Mouse (Mus musculus): ENCODE results near the gene Prnp.

Prnp gene

GRCm38 (mm10) chr2:131950598-131951095, 40.9 kb downstream of the Prnp start, which contains the start of gene Prnd:
Gene Prnd, plus strand, starts transcription at chr2:131950861.
- no peak for DNase-seq

GRCm38 (mm10) chr2:131952456-131952855, 42.7 kb downstream of the Prnp start:
- DNase-seq: no peak

GRCm38 (mm10) chr2:131952961-131953538, 43.3 kb downstream of the Prnp start:
- DNase-seq: no peak

DNA sequence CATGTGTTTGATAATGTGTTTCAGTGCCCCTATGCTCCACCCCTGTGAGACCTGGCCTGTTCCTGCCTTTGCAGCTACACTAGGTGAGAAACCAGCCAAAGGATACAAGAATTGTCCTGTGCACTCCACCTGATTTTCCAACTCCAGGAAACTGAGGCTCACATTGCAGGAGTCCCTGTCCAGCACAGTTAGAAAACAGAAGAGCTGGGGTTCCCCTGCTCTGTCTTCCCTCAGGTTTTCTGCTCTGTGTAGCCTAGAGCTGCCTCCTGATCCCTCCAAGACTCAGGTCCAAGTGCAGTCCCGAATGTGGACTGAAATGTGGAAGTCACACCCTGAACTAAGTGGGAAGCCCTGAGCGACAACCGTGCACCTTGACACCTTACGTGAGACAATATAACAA, 44.0 kb downstream of the Prnp start:
- DNase-seq: no peak

GRCm38 (mm10) chr2:131954835-131955234, 45.1 kb downstream of the Prnp start:
- DNase-seq: no peak

DNA sequence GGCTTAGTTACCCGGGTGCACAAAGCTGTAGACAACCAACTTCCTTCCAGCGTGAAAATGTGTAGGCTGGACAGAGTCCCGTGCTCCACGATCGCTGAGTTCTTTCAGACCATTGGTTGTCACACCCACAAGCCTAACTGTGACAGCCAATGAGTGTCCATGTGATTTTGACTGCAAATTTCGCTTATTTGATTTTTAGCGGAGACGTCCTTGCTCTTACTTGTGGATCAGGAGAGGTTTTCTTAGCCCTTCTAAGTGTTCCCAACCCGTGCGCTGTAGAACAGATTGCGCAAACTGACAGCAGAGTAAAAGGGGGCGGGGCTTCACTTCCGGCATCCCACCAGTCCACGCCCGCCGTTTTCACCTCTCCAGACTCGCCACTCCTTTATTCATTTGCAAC, 45.5 kb downstream of the Prnp start:
- DNase-seq: no peak

GRCm38 (mm10) chr2:131956336-131957256, 46.9 kb downstream of the Prnp start:
- DNase-seq: no peak

DNA sequence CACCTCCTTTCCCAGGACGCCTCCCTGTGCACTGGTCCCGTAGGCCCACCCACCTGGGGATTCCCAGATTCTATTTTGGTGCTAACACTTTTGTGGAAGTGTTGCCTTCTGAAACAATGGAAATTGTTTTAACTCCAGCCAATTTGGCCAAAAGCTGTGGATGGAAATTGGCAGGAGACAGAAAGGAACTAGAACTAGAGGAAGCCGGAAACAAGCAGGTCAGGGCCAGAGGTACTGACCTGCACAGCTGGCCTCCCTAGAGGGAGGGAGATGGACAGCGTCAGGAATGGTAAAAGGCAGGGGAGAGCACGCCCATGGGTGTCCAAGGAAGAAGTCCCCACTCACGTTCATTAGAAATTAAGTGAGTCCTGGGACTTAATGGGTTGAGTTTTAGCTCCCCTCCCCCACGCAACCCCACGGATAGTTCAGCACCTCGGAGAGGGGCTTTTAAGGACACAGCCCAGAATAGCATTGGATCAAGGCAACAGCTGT, 48.0 kb downstream of the Prnp start:
- DNase-seq: no peak

DNA sequence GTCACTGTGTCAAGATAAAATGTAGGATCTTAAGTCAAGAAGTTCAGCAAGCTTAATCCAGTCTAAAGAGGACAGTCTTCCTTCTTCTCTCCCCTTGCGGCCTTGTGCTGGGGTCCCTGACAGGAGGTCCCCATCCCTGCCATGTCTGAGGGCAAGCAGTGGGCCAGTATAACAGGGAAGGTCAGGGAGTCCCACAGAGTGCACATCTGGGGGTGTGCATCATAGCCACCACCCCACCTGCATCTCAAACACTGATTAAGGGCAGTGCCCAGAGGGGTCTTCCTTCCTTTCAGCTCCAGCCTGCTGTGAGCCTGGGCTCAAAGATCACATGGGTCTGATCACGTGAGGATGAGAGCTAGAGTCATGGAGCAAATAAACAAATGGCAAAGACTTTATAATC, 51.9 kb downstream of the Prnp start:
- no peak for DNase-seq

DNA sequence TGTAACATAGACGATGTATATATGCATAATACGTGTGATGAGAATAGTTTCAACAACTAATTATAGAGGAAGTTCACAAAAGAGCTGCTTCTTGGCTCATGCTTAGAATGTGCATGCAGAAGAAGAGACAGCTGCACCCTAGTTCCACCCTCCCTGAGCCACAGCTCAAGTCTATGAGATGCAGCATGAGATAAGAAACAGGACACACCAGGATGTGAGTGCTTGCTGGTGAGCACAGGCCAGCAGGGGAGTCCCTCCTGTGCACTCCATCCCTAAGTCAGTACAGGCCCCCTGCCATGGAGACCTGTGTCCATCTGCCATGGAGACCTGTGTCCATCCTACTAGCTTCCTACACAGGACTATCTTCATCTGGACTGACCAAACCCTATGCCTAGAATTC, 60.9 kb downstream of the Prnp start:
- DNase-seq: no peak

GRCm38 (mm10) chr2:131971098-131971497, 61.4 kb downstream of the Prnp start:
- no peak for DNase-seq

GRCm38 (mm10) chr2:131976663-131977062, 66.9 kb downstream of the Prnp start:
- no peak for DNase-seq

DNA sequence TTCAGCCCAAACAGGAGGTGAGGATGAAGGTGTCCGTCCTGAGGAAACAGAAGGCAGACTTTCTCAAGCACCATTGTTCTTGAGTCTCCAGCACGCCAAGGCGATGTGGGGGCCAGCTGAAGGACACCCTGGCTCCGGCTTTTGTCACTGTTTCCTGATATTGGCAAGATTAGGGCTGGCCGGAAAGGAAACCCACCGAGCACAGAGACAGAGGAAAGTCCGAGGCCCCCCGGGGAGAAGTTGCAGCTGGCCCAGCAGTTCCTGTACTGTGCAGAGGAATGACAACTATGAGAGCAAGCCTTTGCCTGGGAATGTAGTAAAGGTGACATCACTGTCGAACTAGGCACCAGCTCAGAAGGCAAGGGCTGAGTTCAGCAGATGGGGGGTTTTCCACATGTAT, 71.1 kb downstream of the Prnp start:
- no peak for DNase-seq

GRCm38 (mm10) chr2:131982546-131983196, 72.9 kb downstream of the Prnp start:
- DNase-seq: peak; percentile 55

- DNase-seq: no peak
These were observed 78.2 kb downstream of the Prnp start for GRCm38 (mm10) chr2:131987950-131988349.
